Mouse (Mus musculus) kidney, embryonic 14.5 days (tissue): ENCODE data around the gene Scyl1. TPM values are rescaled to one million over a fixed set of nuclear protein-coding genes. Genes with fewer than 3 reads are reported as not detected.

Source experiments
- ATAC-seq: fragments of 200-750 bp; cut with Nextera tagmentation; 2 replicates; pipeline ENCODE4 v1.8.0; 2017; ENCODE audit warnings: moderate number of reproducible peaks, mild to moderate bottlenecking, moderate TSS enrichment, moderate library complexity; ENCODE audit not compliant: low FRiP score, low TSS enrichment
- H3K27ac ChIP-seq: fragments of 300-500 bp; sonication (generic); 2 replicates; pipeline ENCODE4 v1.5.1; 2014; ENCODE audit warnings: low read depth, mild to moderate bottlenecking, low read length, moderate library complexity, mixed read lengths
- H3K27me3 ChIP-seq: fragments of 300-500 bp; sonication (generic); 2 replicates; pipeline ENCODE4 v1.6.1; 2014; ENCODE audit warnings: mild to moderate bottlenecking, low read length; ENCODE audit not compliant: control insufficient read depth, insufficient read depth
- H3K36me3 ChIP-seq: fragments of 300-500 bp; sonication (generic); 2 replicates; pipeline ENCODE4 v1.6.1; 2014; ENCODE audit warnings: low read length, mixed read lengths; ENCODE audit not compliant: control insufficient read depth, insufficient read depth
- H3K4me1 ChIP-seq: fragments of 300-500 bp; sonication (generic); 2 replicates; pipeline ENCODE4 v1.6.1; 2014; ENCODE audit warnings: low read length, mixed read lengths; ENCODE audit not compliant: control insufficient read depth, insufficient read depth
- H3K4me2 ChIP-seq: fragments of 300-500 bp; sonication (generic); replicated peaks from 2 replicates; pipeline ENCODE4 v1.6.1; 2014; ENCODE audit warnings: low read depth, mild to moderate bottlenecking, low read length
- H3K4me3 ChIP-seq: fragments of 300-500 bp; sonication (generic); 2 replicates; pipeline ENCODE4 v1.5.1; 2014; ENCODE audit warnings: mild to moderate bottlenecking, low read length
- H3K9ac ChIP-seq: fragments of 300-500 bp; sonication (generic); 2 replicates; pipeline ENCODE4 v1.6.1; 2014; ENCODE audit warnings: low read depth, mild to moderate bottlenecking, low read length, moderate library complexity
- H3K9me3 ChIP-seq: fragments of 300-500 bp; sonication (generic); 2 replicates; pipeline ENCODE4 v1.6.1; 2016; ENCODE audit warnings: low read length; ENCODE audit not compliant: control insufficient read depth
- WGBS: fragments of 180-500 bp; shearing (Covaris S2); extraction: QIAGEN DNeasy Blood & Tissue Kit; methylation state at CpG from one replicate; pipeline ENCODE4 v1.1.7; 2014; 5-methylcytosine and 5-hydroxymethylcytosine counted together
- polyA plus RNA-seq: library from polyadenylated mRNA; unstranded; fragments of >200 nt; fragmentation: Nextera tagmentation; extraction: Ambion mirVana; gene quantifications from 2 replicates; pipeline ENCODE4 v1.2.1, GENCODE M21; 2014

Gene Scyl1
- polyA plus RNA-seq, 1 experiment from 2014 or later, result 73.5 TPM

DNA sequence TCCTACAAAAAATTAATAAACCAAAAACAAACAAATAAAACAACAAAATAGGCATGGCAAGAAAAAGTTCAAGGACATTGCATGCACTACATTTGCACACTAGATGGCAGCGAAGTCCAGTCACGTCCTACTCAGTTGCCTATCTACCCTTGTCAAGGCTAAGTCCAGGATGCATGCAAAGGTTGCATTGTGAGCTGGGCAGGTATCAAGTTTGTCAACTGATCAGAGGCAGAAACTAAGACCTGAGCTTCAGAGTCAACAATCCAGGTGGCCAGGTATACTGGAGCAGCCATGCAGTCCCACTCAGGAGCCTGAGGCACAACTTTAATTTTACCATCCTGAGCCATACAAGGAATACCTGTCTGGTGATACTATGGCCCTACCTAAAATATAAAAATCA, 21.9 kb upstream of the Scyl1 start:
- ATAC-seq, result peak; percentile 66
- H3K4me1 ChIP-seq, result peaks cover 12% of the 10 kb centered on the region; the same call in 1 of the 2 replicates
- H3K27me3 ChIP-seq, result no peaks in the 10 kb centered on the region
- H3K4me3 ChIP-seq, result no peak overlapping the region
- H3K4me2 ChIP-seq, result no peak overlapping the region
- no peaks in the 10 kb centered on the region for H3K9me3 ChIP-seq
- H3K27ac ChIP-seq, result no peak overlapping the region; the same call in 1 of the 2 replicates
- no peak overlapping the region for H3K9ac ChIP-seq
- peaks cover 33% of the 10 kb centered on the region for H3K36me3 ChIP-seq
- WGBS, result 7% methylated on average over 2 of the region's 2 CpGs

GRCm38 (mm10) chr19:5791329-5791728, 20.1 kb upstream of the Scyl1 start:
- 74% methylated on average over 4 of the region's 4 CpGs for WGBS
- H3K4me1 ChIP-seq, result peaks cover 6% of the 10 kb centered on the region; the same call in 1 of the 2 replicates
- no peaks in the 10 kb centered on the region for H3K27me3 ChIP-seq
- ATAC-seq, result no peak
- H3K4me2 ChIP-seq, result no peak overlapping the region
- H3K9ac ChIP-seq, result no peak overlapping the region
- H3K4me3 ChIP-seq, result no peak overlapping the region
- H3K36me3 ChIP-seq, result peaks cover 16% of the 10 kb centered on the region
- no peak overlapping the region for H3K27ac ChIP-seq
- no peaks in the 10 kb centered on the region for H3K9me3 ChIP-seq

GRCm38 (mm10) chr19:5789066-5789465, 17.8 kb upstream of the Scyl1 start:
- Histone ChIP-seq H3K36me3 (no peaks in the 10 kb centered on the region), H3K9ac (no peak overlapping the region), H3K4me2 (no peak overlapping the region), H3K4me1 (no peaks in the 10 kb centered on the region), H3K27me3 (no peaks in the 10 kb centered on the region), H3K27ac (no peak overlapping the region), H3K9me3 (no peaks in the 10 kb centered on the region), H3K4me3 (no peak overlapping the region)
- WGBS, result 67% methylated on average over 5 of the region's 5 CpGs
- no peak for ATAC-seq

DNA sequence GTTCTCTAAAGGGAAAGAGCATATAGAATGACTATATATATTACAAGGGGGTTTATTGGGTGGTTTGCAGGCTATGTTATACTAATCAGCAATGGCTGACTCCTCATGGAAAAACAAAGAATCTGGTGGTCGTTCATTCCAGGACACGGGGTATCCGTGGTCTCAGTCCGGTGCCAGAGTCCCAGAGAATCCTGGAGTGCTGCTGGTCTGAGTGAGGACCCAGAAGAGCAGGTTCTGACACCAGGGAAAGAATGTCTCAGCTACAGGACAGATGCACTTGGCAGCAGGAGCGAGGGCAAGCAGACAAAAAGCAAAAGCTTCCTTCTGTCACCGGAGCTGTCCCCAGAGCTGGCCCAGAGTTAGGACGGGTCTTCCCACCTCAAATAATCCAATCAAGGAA, 17.4 kb upstream of the Scyl1 start:
- H3K9me3 ChIP-seq, result no peaks in the 10 kb centered on the region
- H3K9ac ChIP-seq, result no peak overlapping the region
- H3K4me3 ChIP-seq, result no peak overlapping the region
- no peaks in the 10 kb centered on the region for H3K4me1 ChIP-seq
- H3K27me3 ChIP-seq, result no peaks in the 10 kb centered on the region
- H3K27ac ChIP-seq, result no peak overlapping the region
- 90% methylated on average over 7 of the region's 7 CpGs for WGBS
- no peaks in the 10 kb centered on the region for H3K36me3 ChIP-seq
- ATAC-seq, result no peak
- no peak overlapping the region for H3K4me2 ChIP-seq

GRCm38 (mm10) chr19:5787920-5788319, 16.7 kb upstream of the Scyl1 start:
- no peak overlapping the region for H3K4me2 ChIP-seq
- no peaks in the 10 kb centered on the region for H3K36me3 ChIP-seq
- H3K9ac ChIP-seq, result no peak overlapping the region
- H3K4me3 ChIP-seq, result no peak overlapping the region
- H3K27me3 ChIP-seq, result no peaks in the 10 kb centered on the region
- H3K27ac ChIP-seq, result no peak overlapping the region
- no peaks in the 10 kb centered on the region for H3K9me3 ChIP-seq
- no peak for ATAC-seq
- H3K4me1 ChIP-seq, result no peaks in the 10 kb centered on the region
- 90% methylated on average over 7 of the region's 7 CpGs for WGBS

DNA sequence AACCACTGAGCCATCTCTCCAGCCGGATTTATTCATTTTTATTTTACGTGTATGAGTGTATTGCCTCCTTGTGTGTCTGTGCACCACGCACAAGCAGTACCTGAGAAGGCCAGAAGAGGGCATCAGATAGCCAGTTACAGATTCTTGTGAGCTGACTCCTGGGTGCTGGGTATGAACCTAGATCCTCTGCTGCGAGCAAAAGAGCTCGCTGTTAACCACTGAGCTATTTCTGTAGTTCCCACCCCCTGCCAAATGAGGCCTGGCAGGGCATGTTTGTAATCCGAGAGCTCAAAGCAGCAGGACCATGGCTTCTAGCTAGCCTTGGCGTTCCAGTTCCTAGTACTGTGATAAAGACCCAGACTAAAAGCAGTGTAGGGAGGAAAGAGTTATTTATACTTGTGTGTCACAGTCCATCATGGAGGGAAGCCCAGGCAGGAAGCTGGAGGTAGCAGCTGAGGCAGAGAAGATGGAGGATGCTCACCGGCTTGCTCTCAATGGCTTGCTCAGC, 16.0 kb upstream of the Scyl1 start:
- H3K9ac ChIP-seq, result no peak overlapping the region
- H3K4me1 ChIP-seq, result no peaks in the 10 kb centered on the region
- no peaks in the 10 kb centered on the region for H3K27me3 ChIP-seq
- ATAC-seq, result peak; percentile 71
- H3K9me3 ChIP-seq, result no peaks in the 10 kb centered on the region
- H3K4me3 ChIP-seq, result no peak overlapping the region
- H3K27ac ChIP-seq, result no peak overlapping the region
- H3K4me2 ChIP-seq, result no peak overlapping the region
- no peaks in the 10 kb centered on the region for H3K36me3 ChIP-seq
- WGBS, result 13% methylated on average over 8 of the region's 8 CpGs

DNA sequence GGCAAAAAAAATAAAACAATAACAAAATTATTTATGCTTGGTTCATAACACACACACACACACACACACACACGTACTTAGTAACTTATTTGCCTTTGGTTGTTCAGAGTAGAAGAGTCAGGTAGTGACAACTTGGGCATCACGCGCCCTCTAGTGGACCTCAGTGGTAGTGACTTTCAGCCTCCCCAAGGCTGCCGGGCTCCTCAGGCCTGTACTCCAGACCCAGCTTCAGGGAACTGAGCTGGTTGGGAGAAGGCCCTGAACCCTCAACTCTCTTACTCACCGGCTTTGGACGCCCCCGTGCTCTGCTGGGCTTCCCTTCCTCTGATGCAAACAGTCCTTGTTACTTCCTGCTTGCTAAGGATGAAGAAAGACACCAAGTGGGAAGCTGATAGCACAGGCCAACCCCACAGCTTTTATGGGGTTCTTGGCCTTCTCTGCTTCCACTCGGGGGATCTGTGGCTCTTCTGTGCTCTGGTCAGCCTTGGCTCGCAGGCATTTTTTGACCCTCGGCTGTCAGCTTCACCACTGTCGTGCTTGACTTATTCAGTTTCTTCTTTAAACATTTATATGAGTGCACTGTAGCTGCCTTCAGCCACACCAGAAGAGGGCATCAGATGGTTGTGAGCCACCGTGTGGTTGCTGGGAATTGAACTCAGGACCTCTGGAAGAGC, 15.4 kb upstream of the Scyl1 start:
- Histone ChIP-seq H3K27me3 (no peaks in the 10 kb centered on the region), H3K9ac (no peak overlapping the region), H3K4me2 (no peak overlapping the region), H3K4me1 (no peaks in the 10 kb centered on the region), H3K36me3 (no peaks in the 10 kb centered on the region), H3K4me3 (no peak overlapping the region), H3K27ac (no peak overlapping the region), H3K9me3 (no peaks in the 10 kb centered on the region)
- WGBS, result 11% methylated on average over 12 of the region's 12 CpGs
- peak; percentile 91 for ATAC-seq

DNA sequence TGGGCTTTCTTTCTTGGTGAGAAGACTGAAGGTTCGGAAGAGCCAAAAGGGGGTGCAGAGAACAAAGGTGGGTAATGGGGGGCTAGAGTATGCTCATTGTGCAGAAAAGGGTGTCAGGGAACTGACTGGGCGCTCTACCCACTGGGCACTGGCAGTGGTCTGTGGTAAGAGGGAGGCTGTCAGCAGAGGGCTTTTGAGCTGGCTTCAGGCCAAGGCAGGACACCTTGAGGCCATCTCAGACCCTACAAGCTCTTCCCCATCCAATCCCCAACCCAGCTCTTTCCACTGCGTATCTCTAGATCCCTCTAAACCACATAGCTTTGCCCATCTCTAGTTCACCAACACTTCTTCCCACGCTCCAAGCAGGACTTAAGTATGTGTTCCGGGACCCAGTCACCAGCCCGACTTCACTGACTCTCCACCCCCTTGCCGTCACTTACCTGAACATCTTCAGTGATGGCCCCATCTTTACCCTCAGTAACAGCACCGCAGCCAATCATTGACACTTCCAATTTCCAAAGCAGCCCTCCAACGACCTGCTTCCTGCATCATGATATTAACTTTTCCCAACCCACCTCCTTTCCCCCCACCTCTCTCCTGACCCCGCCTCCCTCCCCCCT, 13.8 kb upstream of the Scyl1 start:
- no peak overlapping the region for H3K4me2 ChIP-seq
- H3K9ac ChIP-seq, result no peak overlapping the region
- H3K27me3 ChIP-seq, result no peaks in the 10 kb centered on the region
- H3K4me3 ChIP-seq, result no peak overlapping the region
- WGBS, result 67% methylated on average over 10 of the region's 10 CpGs
- no peak for ATAC-seq
- no peaks in the 10 kb centered on the region for H3K4me1 ChIP-seq
- H3K36me3 ChIP-seq, result no peaks in the 10 kb centered on the region
- H3K27ac ChIP-seq, result no peak overlapping the region
- H3K9me3 ChIP-seq, result no peaks in the 10 kb centered on the region

DNA sequence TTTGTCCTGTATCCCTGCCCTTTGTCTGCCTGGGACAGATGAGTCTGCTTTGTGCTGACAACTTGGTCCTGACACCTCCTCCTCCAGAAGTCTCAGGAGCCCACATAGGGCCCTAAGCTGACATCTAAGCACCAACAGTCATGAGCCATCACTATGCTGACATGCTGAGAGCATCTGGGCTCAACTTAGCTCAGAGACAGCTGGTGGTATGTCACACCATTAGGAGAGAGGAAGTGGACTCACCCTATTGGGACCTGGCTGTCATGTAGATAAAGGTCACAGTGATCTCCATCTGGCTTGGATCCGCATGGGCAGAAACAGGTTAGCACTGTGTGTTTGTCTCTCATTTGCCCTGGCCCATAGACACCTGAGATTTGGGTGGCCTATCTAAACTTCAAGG, 10.9 kb upstream of the Scyl1 start:
- Histone ChIP-seq H3K4me3 (no peak overlapping the region), H3K4me2 (no peak overlapping the region), H3K27ac (no peak overlapping the region), H3K9ac (no peak overlapping the region), H3K4me1 (no peaks in the 10 kb centered on the region), H3K27me3 (no peaks in the 10 kb centered on the region), H3K9me3 (no peaks in the 10 kb centered on the region), H3K36me3 (no peaks in the 10 kb centered on the region)
- WGBS, result 88% methylated on average over 1 of the region's 1 CpGs
- no peak for ATAC-seq
